Mouse (Mus musculus): ENCODE data around the gene Fnbp1l. TPM values are rescaled to one million over a fixed set of nuclear protein-coding genes. Genes with fewer than 3 reads are reported as not detected.

Gene Fnbp1l
- polyA plus RNA-seq, 1 experiment: 119 TPM

- no peaks in the 10 kb centered on the region for H3K27me3 ChIP-seq (ENCODE audit: control insufficient read depth, insufficient read depth, low read length, poor library complexity, severe bottlenecking)
- H3K9ac ChIP-seq (ENCODE audit: low read depth, poor library complexity, severe bottlenecking): no peak overlapping the region
- H3K36me3 ChIP-seq (ENCODE audit: control insufficient read depth, insufficient read depth, low read length, poor library complexity, severe bottlenecking): peaks cover 17% of the 10 kb centered on the region
- H3K27ac ChIP-seq (ENCODE audit: insufficient read depth, low read length): no peak overlapping the region
- no peak overlapping the region for H3K4me3 ChIP-seq (ENCODE audit: low read depth, low read length)
- TF ChIP-seq POLR2A (IDR thresholded peaks at IDR 0.05; ENCODE audit: insufficient read depth, low read length): no peak
- no peak for TF ChIP-seq EP300 (IDR thresholded peaks at IDR 0.05; ENCODE audit: insufficient read depth, low read depth, low read length)
- no peak for TF ChIP-seq CTCF (IDR thresholded peaks at IDR 0.05; ENCODE audit: low read depth, low read length)
- H3K9me3 ChIP-seq (replicated peaks; ENCODE audit: control insufficient read depth, insufficient read depth, low read length, poor library complexity, severe bottlenecking): no peaks in the 10 kb centered on the region
- no peaks in the 10 kb centered on the region for H3K4me1 ChIP-seq (ENCODE audit: control insufficient read depth, insufficient read depth, low read length)
Observed at GRCm38 (mm10) chr3:122547469-122547868, 72.0 kb downstream of the Fnbp1l start.

DNA sequence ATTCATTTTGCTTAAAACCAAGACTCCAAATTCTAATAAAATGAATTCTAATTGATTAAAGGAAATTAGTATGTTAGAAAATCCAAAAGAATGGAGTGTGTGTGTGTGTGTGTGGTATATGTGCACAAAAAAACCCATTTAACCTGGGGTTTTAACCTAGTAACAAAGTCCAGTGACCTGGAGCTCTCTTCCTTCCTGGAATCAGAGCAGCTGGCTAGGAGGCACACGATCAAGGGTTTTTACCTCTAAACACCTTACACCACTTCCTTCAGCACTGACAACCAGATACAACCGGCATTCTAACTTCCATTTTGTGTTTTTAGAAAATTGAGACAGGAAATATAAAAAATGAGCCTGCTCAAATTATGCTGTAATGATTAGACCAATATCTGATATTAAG lies 74.2 kb downstream of the Fnbp1l start:
- TF ChIP-seq POLR2A (IDR thresholded peaks at IDR 0.05; ENCODE audit: insufficient read depth, low read length): no peak
- no peak for TF ChIP-seq CTCF (IDR thresholded peaks at IDR 0.05; ENCODE audit: low read depth, low read length)
- TF ChIP-seq EP300 (IDR thresholded peaks at IDR 0.05; ENCODE audit: insufficient read depth, low read depth, low read length): no peak
- Histone ChIP-seq H3K4me3 (ENCODE audit: low read depth, low read length) (no peak overlapping the region), H3K36me3 (ENCODE audit: control insufficient read depth, insufficient read depth, low read length, poor library complexity, severe bottlenecking) (peaks cover 22% of the 10 kb centered on the region)

GRCm38 (mm10) chr3:122540918-122541317 lies 78.6 kb downstream of the Fnbp1l start:
- H3K4me3 ChIP-seq (ENCODE audit: low read depth, low read length): no peak overlapping the region
- no peak overlapping the region for H3K9ac ChIP-seq (ENCODE audit: low read depth, poor library complexity, severe bottlenecking)
- peaks cover 25% of the 10 kb centered on the region for H3K36me3 ChIP-seq (ENCODE audit: control insufficient read depth, insufficient read depth, low read length, poor library complexity, severe bottlenecking)

More for the DNA sequence above, 74.2 kb downstream of the Fnbp1l start:
- Histone ChIP-seq H3K4me1 (ENCODE audit: control insufficient read depth, insufficient read depth, low read length) (no peaks in the 10 kb centered on the region), H3K9me3 (replicated peaks; ENCODE audit: control insufficient read depth, insufficient read depth, low read length, poor library complexity, severe bottlenecking) (no peaks in the 10 kb centered on the region), H3K9ac (ENCODE audit: low read depth, poor library complexity, severe bottlenecking) (no peak overlapping the region), H3K27me3 (ENCODE audit: control insufficient read depth, insufficient read depth, low read length, poor library complexity, severe bottlenecking) (no peaks in the 10 kb centered on the region), H3K27ac (ENCODE audit: insufficient read depth, low read length) (no peak overlapping the region)

DNA sequence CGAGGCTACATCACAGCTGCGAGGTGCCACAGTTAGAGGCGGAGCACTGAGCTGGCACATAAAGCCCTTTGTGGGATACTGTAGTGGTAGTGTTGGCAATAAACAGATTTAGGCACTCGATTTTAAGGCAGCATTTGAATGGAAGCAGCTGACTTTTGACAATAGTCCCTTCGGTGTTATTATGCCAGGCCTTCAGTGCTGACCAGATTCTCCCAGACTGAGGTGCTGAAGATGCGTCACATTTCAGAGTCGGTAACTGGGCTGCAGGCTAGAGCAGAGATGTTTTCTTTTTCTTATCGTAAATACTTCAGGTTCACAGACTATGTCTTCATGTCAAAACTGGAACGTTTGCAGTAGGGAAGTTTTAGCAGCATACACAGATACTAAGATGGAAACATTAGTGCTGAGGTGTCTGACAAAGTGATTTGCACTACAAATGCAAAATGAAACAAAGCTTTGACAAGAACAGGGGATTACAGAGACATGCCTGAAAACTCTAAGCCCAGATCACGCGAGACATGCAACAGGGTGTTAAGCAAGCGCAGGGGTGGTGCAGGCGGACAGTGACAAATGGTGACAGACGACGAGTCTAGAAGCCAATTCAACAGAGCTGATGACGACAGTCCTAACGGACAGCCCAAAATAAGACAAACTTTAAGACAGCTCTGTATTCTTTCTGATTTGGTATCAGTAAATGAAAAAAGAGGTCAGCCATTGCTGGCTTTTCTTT lies 79.4 kb downstream of the Fnbp1l start:
- Histone ChIP-seq H3K27me3 (ENCODE audit: control insufficient read depth, insufficient read depth, low read length, poor library complexity, severe bottlenecking) (no peaks in the 10 kb centered on the region), H3K9ac (ENCODE audit: low read depth, poor library complexity, severe bottlenecking) (no peak overlapping the region), H3K36me3 (ENCODE audit: control insufficient read depth, insufficient read depth, low read length, poor library complexity, severe bottlenecking) (peaks cover 23% of the 10 kb centered on the region), H3K27ac (ENCODE audit: insufficient read depth, low read length) (no peak overlapping the region), H3K9me3 (replicated peaks; ENCODE audit: control insufficient read depth, insufficient read depth, low read length, poor library complexity, severe bottlenecking) (no peaks in the 10 kb centered on the region), H3K4me3 (ENCODE audit: low read depth, low read length) (no peak overlapping the region), H3K4me1 (ENCODE audit: control insufficient read depth, insufficient read depth, low read length) (no peaks in the 10 kb centered on the region)
- TF ChIP-seq POLR2A (IDR thresholded peaks at IDR 0.05; ENCODE audit: insufficient read depth, low read length) (no peak), EP300 (IDR thresholded peaks at IDR 0.05; ENCODE audit: insufficient read depth, low read depth, low read length) (no peak), CTCF (IDR thresholded peaks at IDR 0.05; ENCODE audit: low read depth, low read length) (no peak)

More at GRCm38 (mm10) chr3:122540918-122541317, 78.6 kb downstream of the Fnbp1l start:
- TF ChIP-seq POLR2A (IDR thresholded peaks at IDR 0.05; ENCODE audit: insufficient read depth, low read length) (no peak), EP300 (IDR thresholded peaks at IDR 0.05; ENCODE audit: insufficient read depth, low read depth, low read length) (no peak), CTCF (IDR thresholded peaks at IDR 0.05; ENCODE audit: low read depth, low read length) (no peak)
- H3K9me3 ChIP-seq (replicated peaks; ENCODE audit: control insufficient read depth, insufficient read depth, low read length, poor library complexity, severe bottlenecking): no peaks in the 10 kb centered on the region
- no peaks in the 10 kb centered on the region for H3K27me3 ChIP-seq (ENCODE audit: control insufficient read depth, insufficient read depth, low read length, poor library complexity, severe bottlenecking)
- no peak overlapping the region for H3K27ac ChIP-seq (ENCODE audit: insufficient read depth, low read length)
- no peaks in the 10 kb centered on the region for H3K4me1 ChIP-seq (ENCODE audit: control insufficient read depth, insufficient read depth, low read length)

- Histone ChIP-seq H3K36me3 (ENCODE audit: control insufficient read depth, insufficient read depth, low read length, poor library complexity, severe bottlenecking) (peaks cover 23% of the 10 kb centered on the region), H3K27me3 (ENCODE audit: control insufficient read depth, insufficient read depth, low read length, poor library complexity, severe bottlenecking) (no peaks in the 10 kb centered on the region), H3K4me3 (ENCODE audit: low read depth, low read length) (no peak overlapping the region), H3K27ac (ENCODE audit: insufficient read depth, low read length) (no peak overlapping the region), H3K4me1 (ENCODE audit: control insufficient read depth, insufficient read depth, low read length) (no peaks in the 10 kb centered on the region), H3K9ac (ENCODE audit: low read depth, poor library complexity, severe bottlenecking) (no peak overlapping the region), H3K9me3 (replicated peaks; ENCODE audit: control insufficient read depth, insufficient read depth, low read length, poor library complexity, severe bottlenecking) (no peaks in the 10 kb centered on the region)
- TF ChIP-seq EP300 (IDR thresholded peaks at IDR 0.05; ENCODE audit: insufficient read depth, low read depth, low read length): no peak
- no peak for TF ChIP-seq CTCF (IDR thresholded peaks at IDR 0.05; ENCODE audit: low read depth, low read length)
- no peak for TF ChIP-seq POLR2A (IDR thresholded peaks at IDR 0.05; ENCODE audit: insufficient read depth, low read length)
Observed at GRCm38 (mm10) chr3:122538851-122539250, 80.7 kb downstream of the Fnbp1l start.

GRCm38 (mm10) chr3:122535938-122536703 lies 83.4 kb downstream of the Fnbp1l start:
- Histone ChIP-seq H3K27me3 (ENCODE audit: control insufficient read depth, insufficient read depth, low read length, poor library complexity, severe bottlenecking) (no peaks in the 10 kb centered on the region), H3K36me3 (ENCODE audit: control insufficient read depth, insufficient read depth, low read length, poor library complexity, severe bottlenecking) (peaks cover 12% of the 10 kb centered on the region), H3K27ac (ENCODE audit: insufficient read depth, low read length) (no peak overlapping the region), H3K9ac (ENCODE audit: low read depth, poor library complexity, severe bottlenecking) (no peak overlapping the region), H3K4me3 (ENCODE audit: low read depth, low read length) (no peak overlapping the region), H3K9me3 (replicated peaks; ENCODE audit: control insufficient read depth, insufficient read depth, low read length, poor library complexity, severe bottlenecking) (0 out of 2 replicates have a peak, but pooled peaks cover 1% of the 10 kb centered on the region), H3K4me1 (ENCODE audit: control insufficient read depth, insufficient read depth, low read length) (no peaks in the 10 kb centered on the region)
- TF ChIP-seq EP300 (IDR thresholded peaks at IDR 0.05; ENCODE audit: insufficient read depth, low read depth, low read length): no peak
- TF ChIP-seq POLR2A (IDR thresholded peaks at IDR 0.05; ENCODE audit: insufficient read depth, low read length): no peak
- TF ChIP-seq CTCF (IDR thresholded peaks at IDR 0.05; ENCODE audit: low read depth, low read length): no peak

Measured in ES-Bruce4 (cell line).